Mouse (Mus musculus): ENCODE data around the gene Lst1.

The Lst1 gene

DNA sequence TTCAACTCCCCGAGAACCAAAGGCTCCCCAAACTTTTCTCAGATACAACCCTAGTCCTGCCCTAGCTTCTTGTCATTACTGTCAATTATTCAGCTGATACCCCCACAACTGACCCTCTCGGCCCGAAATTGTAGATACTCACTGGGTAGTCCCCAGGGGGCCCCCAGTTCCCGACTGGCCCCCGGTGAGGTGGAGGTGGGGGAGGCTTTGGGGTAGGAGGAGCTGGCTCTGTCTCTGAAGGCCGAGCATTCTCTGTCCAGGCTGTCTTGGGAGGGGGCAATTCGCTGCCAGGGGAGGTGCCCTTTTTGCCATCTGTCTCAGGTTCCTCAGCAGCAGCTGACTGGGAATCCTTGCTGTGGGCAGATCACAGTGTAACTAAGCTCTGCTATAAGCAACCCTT, 28.6 kb downstream of the Lst1 start:
- no peak for DNase-seq (ENCODE audit: low spot score in 2 of 2)

DNA sequence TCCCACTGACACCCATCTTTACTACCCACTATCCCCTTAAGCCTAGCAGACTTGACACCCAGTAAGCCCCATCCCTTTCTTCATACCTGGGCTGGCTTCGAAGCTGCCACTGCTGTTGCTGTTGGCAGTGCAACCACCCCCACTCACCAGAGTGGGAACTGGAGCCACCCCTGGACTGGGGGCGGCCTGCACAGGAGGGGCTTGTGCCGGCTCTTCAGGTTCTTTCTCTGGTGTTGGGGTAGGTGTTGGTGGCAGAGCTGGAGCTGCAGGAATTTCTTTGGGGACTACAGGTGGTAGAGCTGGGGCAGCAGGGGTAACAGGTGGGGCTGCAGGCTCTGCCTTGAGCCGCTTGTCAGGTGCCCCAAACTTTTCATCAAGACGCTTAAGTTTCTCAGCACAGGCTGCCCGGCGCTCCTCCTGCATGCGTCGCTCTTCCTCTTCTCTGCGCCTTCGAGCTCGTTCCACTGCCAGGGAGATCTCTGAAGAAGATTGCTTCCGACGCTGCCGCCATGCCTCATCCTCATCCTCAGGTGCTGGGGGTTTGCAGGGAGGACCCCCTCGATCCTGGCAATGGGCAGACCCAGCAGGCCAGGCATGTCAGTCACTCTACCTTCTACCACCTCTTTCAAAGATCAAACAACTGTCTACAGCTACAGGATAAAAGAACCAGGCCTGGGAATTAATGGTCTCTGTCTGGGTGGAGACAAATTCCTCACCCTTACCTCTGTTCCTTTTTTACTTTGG, 29.2 kb downstream of the Lst1 start:
- DNase-seq (ENCODE audit: low spot score in 2 of 2) = no peak

DNA sequence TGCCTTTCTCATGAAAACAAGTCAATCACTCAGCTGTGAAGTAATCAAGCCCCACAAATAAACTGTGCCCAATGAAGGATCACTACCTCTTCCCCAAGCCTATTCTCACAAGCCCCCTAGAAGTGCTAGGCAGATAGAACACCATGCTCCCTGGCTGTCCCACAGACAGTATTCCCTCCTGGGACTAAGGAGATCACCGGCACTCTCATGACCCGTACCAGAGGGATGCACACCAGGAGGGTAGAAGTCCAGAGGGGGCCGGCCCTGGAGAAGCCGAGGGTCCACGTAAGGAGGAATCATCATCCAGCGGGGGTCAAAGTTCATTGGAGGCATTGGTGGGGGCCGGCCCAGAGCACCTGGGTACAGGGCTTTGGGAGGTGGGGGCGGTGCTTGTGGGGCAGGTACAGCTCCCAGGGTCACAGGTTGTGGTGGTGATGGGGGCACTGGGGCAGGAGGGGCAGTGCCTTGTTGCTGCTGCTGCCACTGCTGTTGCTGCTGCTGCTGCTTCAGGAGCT, 30.5 kb downstream of the Lst1 start:
- no peak for DNase-seq (ENCODE audit: low spot score in 2 of 2)

DNA sequence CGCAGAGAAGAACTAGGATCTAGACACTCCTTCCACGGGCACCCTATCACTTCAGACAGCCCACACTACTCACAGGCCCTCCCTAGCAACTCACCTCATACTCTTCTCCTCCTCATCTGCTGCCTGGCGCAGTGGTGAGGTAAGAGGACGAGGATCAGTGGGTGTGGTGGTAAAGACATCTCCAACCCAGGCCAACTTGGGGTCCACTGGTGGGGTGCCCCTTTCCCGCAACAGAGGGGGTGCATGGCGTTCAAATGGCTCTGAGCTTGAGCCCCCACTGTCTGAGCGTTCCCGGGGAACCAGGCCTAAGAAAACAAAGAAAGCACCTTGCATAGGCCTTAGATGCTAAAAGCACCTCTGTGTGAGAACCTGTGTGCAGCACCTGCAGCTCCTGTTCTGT, 31.0 kb downstream of the Lst1 start:
- DNase-seq (ENCODE audit: low spot score in 2 of 2) = no peak

DNA sequence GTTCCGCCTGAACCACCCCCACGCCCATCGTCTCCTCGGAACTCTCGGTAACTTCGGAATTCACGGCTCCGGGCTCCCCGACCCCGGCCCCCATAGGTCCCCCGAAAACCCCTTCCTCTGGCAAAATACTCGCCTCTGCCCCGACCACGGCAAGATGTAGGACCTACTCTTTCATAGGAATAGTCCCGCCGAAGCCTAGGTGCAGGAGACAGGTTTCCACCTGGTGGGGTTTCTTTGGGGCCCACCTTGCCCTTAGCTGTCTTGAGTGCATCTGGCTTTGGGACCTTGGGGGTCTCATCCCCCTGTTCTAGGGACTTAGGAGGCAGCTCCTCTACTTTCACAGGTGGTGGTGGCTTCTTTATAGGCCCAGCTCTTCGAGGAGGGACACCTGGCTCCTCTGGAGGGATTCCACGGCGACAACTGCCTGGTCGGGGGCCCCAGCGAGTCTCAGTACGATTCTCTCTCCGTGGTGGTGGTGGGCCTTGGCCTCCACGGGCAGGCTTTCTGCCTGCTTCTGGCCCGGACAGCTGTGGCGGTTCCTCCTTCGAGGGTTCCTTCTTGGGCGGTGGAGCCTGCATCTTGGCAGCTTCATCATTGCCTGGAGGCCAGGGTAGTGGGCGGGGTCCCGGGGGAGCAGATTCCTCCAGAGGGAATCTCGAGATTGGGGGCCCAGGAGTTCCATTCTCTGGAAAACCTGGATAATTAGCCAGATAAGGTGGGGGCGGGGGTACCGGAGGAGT, 31.6 kb downstream of the Lst1 start:
- DNase-seq (ENCODE audit: low spot score in 2 of 2) = no peak

DNA sequence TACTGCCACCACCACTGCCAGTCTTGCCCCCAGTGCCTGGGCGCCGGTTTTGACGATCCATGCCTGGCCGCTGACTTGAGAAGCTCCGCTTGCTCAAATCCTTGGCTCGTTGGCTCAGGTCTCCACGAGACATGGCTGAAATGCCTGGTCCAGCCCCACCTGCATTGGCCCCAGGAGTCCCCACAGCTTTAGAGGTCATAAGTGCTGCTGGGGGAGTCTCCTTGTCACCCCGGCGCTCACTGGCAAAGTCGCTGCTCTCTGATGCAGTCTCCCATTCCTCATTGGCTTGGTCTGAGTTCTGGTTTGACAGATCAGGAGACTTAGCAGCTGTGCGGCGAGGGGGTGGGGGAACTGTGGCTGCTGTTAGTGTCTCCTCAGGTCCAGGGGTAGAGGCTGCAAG, 32.8 kb downstream of the Lst1 start:
- no peak for DNase-seq (ENCODE audit: low spot score in 2 of 2)

DNA sequence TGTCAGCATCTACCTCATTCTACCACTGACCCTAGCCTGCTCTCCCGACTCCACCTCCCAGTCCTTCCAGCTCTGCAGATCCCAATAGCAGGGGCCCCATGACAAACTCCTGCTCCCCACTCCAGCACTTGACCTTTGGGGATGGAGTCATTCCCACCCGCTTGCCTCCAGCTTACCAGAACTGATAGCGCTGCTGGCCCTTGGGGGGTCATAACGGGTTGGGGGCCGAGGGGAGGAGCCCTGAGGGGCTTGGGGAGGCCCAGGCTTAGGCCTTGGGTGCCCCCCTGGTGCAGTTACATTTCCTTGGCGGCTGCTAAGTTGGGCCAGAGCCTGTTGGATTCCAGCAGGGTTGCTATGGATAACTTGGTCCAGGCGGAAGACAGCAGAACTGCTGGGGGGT, 33.6 kb downstream of the Lst1 start:
- no peak for DNase-seq (ENCODE audit: low spot score in 2 of 2)

DNA sequence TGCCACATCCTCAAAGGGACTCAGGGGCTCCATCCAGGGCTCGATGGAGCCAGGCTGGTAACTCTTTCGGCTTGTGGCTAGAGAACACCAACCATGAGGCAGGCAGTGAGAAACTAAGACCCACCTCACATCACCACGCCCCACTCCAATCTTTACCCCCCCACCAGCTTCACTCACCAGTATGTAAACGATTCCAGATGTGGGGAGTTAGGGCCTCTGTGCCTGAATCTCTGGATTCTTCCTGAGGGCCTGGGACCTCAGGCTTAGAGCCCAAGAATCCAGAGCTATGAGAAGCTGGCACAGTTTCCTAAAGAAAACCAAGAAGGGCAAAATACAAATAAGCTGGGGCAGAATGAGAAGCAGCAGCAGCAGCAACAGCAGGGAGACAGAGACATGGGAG, 34.3 kb downstream of the Lst1 start:
- DNase-seq (ENCODE audit: low spot score in 2 of 2) = no peak

DNA sequence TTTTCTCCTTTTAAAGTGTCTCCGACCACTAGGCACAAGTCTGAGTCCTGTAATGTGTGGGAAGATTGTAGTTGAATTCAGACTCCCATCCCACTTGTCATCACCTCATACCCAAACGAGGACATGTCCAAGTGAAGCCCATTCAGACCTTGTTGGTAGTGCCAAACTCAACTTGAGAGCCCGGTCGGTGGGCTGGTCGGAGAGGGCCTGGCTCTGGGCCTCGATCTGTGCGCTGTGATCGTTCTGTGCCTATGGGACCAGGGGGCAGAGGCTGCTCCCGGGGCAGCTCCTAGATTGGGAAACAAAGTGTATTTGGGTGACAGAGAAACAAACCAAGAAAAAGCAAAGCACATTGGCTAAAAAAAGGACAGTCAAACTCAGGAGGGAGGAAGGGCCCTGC, 35.2 kb downstream of the Lst1 start:
- no peak for DNase-seq (ENCODE audit: low spot score in 2 of 2)

DNA sequence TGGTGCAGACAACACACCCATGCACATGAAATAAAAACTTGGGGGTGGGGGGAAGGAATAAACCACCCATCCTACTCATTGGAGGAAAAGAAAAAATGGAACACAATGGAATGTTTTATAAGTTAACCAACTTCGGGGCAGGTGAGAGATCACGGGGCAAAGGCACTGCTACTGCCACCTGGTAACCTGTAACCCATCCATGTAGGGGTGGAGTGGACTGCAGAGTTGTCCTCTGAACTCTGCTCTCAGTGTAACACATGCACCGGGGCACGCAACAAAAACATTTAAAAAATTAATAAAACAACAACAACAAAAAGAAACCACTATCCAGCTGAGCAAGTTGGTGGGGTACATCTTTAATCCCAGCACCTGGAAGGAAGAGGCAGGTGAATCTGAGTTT, 36.1 kb downstream of the Lst1 start:
- DNase-seq (ENCODE audit: low spot score in 2 of 2) = no peak

DNA sequence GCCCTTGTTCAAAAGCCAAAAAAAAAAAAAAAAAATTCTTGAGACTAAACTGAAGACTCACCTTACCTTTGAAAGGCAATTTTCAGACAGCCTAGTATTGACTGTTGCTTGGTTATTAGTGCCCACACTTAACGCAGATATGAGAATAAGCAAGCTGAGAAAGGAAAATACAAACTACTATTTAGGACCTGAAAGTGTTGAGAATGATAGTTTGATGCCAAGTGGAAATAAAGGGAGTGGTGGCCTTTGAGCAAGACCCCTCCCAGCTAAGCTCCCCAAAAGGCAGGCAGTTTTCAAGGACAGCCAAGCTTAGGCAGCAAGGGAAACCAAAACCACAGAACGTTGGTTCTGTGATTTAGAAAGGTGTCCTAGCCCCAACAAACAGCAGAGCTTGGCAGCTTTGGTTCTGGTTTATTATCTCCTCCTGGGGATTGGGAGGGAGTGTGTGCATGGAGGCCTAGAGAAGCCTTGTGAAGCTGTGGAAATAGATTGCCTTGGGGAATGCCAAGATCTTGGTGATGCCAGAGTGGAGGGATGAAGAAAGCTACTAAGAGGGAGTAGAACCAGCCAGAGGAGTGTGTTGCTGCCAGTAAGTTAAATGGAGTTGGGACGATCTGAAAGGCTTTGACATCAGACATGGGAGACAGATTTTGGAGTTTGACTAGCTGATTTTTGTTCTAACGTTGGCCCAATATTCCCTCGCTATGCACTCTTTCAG, 40.2 kb downstream of the Lst1 start:
- no peak for DNase-seq (ENCODE audit: low spot score in 2 of 2)

DNA sequence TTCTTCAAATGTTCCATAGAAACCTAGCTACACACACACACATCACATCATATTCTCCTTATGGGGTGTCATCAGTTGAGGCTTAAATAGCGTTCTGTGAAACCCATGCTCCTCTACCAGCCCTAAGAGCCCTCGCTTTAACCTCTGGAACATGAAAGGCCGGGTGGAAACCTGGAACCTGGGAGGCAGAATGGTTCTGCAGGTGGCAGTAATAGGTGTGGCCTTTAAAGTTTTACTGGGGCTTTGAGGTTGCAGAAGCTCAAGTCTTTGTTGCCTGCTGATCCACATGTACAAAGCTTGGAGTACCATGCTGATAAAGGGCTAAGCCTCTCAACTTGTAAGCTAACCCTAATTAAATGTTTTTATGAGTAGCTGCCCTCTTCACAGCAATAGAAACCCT, 40.9 kb downstream of the Lst1 start:
- DNase-seq (ENCODE audit: low spot score in 2 of 2) = no peak

DNA sequence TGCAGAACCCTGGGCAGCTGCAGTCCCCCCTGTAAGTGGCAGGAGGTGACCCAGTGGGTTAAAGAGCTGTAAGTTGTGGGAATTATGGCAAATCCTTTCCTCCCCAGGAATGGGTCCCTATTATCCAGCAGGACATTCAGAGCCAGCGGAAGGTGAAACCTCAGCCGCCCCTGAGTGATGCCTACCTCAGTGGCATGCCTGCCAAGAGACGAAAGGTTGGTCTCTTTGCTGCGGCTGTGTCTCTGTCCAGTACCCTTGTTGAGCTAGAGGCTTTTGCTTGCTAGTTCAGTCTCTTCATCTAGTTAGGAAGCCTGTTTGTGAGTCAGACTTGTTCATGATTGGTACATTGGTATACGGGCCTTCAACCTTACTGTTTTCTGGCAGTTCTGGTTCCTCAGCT, 42.1 kb downstream of the Lst1 start:
- no peak for DNase-seq (ENCODE audit: low spot score in 2 of 2)

DNA sequence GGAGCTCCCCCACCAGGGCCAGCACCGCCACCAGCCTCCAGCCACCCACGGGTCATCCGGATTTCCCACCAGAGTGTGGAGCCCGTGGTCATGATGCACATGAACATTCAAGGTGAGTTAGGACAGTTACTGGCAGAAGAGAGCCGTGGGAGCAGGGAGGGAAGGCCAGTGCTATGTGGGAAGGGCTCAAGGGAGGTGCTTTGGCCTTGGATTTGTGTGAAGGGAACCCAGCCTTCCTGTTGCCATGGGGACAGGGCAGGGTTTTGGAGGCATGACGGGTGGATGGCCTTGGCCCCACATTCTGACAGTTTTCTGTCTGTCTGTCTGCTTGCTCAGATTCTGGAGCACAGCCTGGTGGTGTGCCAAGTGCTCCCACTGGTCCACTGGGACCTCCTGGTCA, 46.3 kb downstream of the Lst1 start:
- DNase-seq (ENCODE audit: low spot score in 2 of 2) = no peak

DNA sequence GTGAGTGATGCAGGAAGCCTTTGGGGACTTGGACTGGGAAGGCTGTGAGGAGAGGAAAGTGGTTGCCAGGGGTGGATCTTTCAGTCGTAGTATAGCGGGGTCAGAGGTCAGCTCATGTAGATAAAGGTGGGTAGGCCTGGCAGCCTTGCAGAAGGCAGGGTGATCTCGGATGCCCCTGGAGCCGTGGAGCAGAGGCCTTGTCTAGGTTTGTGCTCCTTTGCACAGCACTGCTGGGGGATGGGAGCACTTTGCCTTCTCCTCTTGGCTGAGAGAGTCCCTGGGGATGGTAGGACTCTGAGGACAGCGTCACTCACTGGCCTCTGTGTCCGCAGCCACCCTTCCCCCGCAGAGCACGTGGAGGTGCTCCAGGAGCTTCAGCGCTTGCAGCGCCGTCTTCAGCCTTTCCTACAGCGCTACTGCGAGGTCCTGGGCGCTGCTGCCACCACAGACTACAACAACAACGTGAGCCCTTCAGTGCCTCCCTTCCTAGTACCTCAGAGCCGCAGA, 47.7 kb downstream of the Lst1 start:
- DNase-seq (ENCODE audit: low spot score in 2 of 2) = no peak

DNA sequence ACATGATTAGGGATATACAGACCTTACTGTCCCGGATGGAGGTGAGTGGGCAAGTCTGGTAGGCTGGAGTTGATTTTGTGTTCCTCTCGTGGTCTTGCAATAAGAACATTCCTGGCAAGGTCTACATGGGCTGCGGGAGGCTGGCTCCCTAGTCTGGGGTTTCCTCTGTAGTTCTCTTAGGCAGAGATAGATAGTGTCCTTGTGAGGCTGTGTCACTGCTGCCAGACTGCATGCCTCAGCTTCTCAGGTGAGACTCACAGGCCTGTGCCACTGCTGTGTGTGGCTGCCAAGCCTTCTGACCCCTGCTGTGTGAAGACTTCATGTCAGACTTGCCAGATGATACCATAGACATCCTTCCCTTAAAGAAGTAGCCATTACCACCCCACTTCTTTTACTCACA, 49.0 kb downstream of the Lst1 start:
- DNase-seq (ENCODE audit: low spot score in 2 of 2) = no peak

DNA sequence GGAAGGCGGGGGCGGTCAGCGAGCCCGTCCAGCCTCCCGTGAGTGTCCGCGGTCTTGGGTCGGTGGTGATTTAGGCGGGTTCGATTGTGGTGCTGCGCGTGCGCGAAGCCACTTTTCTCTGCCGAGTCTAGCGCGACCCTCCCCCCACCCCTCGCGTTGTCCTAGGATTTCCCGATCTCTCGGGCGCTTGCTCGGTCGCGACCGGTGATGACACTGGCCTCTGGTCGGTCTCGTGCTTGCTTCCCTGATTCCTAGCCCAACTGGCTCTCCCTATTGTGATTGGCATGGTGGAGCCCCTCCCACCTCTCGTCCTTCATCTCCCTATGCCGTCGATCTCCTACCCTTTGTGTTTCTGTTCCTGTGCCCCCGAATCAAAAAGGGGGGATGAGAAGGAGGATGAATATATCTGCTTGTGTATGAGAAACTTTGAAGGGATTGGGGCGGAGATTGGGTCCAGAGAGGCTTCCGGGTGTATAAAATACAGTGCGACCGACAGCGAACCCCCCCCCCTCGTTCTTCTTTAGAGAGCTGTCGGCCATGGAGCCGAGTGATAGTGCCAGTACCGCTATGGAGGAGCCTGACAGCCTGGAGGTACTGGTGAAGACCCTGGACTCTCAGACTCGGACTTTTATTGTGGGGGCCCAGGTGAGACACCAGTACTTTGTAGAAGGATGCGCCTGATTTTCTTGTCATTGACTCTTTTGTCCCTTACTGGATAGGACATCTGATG, 52.5 kb downstream of the Lst1 start:
- DNase-seq (ENCODE audit: low spot score in 2 of 2) = no peak

Measured in cerebellum, postnatal 4 days (tissue).